Mouse (Mus musculus) mammary gland, adult 2 months (tissue): ENCODE measurements around the gene Rhog. TPM values are rescaled to one million over a fixed set of nuclear protein-coding genes. Genes with fewer than 3 reads are reported as not detected.

ENCODE experiments used
- polyA plus RNA-seq: library from polyadenylated mRNA; depleted of rRNA; stranded (reverse); fragments of >200 nt; gene quantifications from 2 replicates; pipeline ENCODE4 v1.2.3, GENCODE M21; 2012; ENCODE audit warnings: low replicate concordance; rRNA removed

The Rhog gene
- polyA plus RNA-seq: 106 and 133 TPM in 2 replicates

GRCm38 (mm10) chr7:102255954-102256353 lies at the start of gene Rhog:
Rhog (minus strand) TSS chr7:102256054.

DNA sequence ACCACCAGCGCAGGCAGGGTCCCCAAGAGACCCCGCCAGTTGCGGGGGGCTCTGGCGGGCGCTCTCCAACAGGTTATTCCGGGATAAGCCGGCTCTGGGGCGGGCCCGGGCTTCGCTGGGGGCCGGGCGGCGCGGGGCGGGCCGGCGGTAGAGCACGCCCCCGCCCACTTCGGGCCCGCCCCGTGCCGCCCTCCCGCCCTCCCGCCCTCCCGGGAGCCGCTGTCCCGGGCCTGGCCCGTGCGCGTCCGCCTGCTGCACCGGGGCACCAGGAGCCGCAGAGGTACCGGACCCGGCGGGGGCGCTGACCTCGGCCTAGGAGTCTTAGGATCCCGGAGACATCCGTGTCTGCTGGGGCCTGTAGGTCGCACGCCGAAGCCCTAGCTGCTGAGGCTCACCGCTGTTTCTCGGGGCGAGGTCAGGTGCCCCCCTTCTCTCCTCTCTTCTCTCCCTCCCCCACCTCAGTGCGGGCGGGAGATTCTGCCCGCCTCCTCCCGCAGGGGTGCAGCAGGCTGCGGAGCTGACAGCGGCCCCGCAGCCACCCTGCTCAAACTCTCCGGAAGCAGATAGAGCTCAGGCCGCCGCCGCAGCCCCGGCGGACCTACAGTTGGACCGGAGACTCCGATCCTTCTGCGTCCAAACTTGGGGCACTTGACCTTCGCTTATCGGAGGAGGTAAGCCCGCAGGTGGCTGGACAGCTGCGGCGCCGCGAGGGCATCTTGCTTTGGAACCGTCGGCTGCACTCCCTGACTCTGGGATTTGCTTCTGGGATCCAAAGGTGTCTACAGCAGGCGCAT lies 11.9 kb upstream of the Rhog start, which contains the start of gene Stim1:
Stim1 (plus strand) TSS at position 206 of the 794 bp plus-strand sequence.

DNA sequence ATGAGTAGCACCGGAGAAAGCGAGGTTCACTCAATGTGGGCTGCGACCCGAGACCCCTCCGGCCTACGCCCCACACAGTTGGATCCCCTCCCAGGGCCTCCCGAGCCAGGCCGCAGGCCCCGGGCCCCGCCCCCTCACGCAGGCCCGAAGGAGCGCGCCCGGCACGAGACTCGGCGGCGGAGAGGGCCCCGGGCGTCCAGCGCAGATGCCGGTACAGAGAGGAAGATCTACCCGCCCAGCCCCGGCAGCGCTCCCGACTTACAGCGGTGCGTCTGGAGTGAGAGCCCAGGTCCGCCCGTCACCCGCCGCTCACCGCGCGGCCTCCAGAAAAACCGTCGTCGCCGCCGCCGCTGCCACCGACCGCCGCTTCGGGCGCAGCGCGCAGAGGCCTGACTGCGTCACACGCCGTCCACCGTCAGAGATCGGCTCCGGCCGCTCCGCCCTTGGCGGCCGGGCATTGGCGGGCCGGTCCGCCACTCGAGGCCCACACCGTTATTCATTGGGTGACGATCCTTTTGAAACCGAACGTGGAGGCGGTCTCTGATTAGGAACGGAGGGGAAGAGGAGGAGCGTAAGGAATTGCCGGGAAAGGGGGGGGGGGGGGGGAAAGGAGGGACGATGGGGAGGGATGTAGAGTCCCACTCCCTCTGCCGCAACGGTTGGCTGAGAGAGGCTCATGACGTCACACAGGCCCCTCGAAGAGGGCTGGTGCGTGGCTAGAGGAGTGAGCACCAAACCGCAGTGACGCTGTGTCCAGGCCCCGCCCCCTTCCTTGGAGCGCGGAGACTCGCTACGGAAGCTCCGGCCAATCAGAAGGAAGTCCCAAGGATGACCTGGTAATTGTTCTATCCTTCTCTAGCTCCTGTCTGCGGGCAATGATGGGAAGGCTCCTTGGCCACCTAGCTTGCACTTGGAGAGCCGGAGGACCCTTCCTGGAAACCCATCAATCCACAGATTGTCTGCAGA lies 45.8 kb downstream of the Rhog start, which contains the start of the genes Nup98 and Pgap2:
Nup98 (minus strand) TSS at position 421 of the 966 bp plus-strand sequence.
Pgap2 (plus strand) TSS at position 453 of the 966 bp plus-strand sequence.

Other genes with a start within 250 kb of the Rhog start
- gene Il18bp, start 237.4 kb downstream of the Rhog start, polyA plus RNA-seq: 18.8 and 23.5 TPM in 2 replicates
- 12.6 and 30.7 TPM in 2 replicates for gene Rnf121, start 190.6 kb downstream of the Rhog start, polyA plus RNA-seq
- 20.6 and 21.7 TPM in 2 replicates for gene Xndc1, start 190.5 kb downstream of the Rhog start, polyA plus RNA-seq
- gene Xntrpc, start 190.3 kb downstream of the Rhog start, polyA plus RNA-seq: 4.1 and 4.3 TPM in 2 replicates
- gene Trpc2, start 172.9 kb downstream of the Rhog start, polyA plus RNA-seq: 0.73 TPM in 1 of 2 replicates, not detected in the other
- 0.29 and 82.2 TPM in 2 replicates for gene Art1, start 154.3 kb downstream of the Rhog start, polyA plus RNA-seq
- gene Art5, start 146.6 kb downstream of the Rhog start, polyA plus RNA-seq: 0.24 and 6.7 TPM in 2 replicates
- not detected in 2 replicates for gene Chrna10, start 139.2 kb downstream of the Rhog start, polyA plus RNA-seq
- gene Nup98, start 45.9 kb downstream of the Rhog start, polyA plus RNA-seq: 14.6 and 17.4 TPM in 2 replicates
- 125 and 155 TPM in 2 replicates for gene Pgap2, start 45.8 kb downstream of the Rhog start, polyA plus RNA-seq
- 97.0 and 125 TPM in 2 replicates for gene Stim1, start 11.8 kb upstream of the Rhog start, polyA plus RNA-seq
- 4.9 and 10.0 TPM in 2 replicates for gene Rrm1, start 185.6 kb upstream of the Rhog start, polyA plus RNA-seq
- not detected in 2 replicates for gene Olfr543, start 225.6 kb upstream of the Rhog start, polyA plus RNA-seq
- gene Olfr544, start 232.3 kb upstream of the Rhog start, polyA plus RNA-seq: not detected in 2 replicates
- gene Olfr545, start 243.5 kb upstream of the Rhog start, polyA plus RNA-seq: not detected in 2 replicates